Mouse (Mus musculus): ENCODE measurements at regions not wholly inside any gene's neighbourhood (a gene's known extent, or its start where the extent isn't known, plus 50 kb on each side); places are given as distances from the start of the nearest gene placed in this dataset.

- Histone ChIP-seq H3K4me3 (replicated peaks) (no peak overlapping the region), H3K9me3 (no peaks in the 10 kb centered on the region), H3K27me3 (replicated peaks) (no peaks in the 10 kb centered on the region), H3K36me3 (replicated peaks; ENCODE audit: low read length) (no peaks in the 10 kb centered on the region), H3K4me1 (no peaks in the 10 kb centered on the region)
- TF ChIP-seq GATA1 (IDR thresholded peaks at IDR 0.05; ENCODE audit: borderline replicate concordance, low read length): no peak
- no peak for TF ChIP-seq FLI1 (IDR thresholded peaks at IDR 0.05; ENCODE audit: low read length)
Measured at GRCm38 (mm10) chr3:35482759-35483158, 271.1 kb upstream of the Atp11b start.

DNA sequence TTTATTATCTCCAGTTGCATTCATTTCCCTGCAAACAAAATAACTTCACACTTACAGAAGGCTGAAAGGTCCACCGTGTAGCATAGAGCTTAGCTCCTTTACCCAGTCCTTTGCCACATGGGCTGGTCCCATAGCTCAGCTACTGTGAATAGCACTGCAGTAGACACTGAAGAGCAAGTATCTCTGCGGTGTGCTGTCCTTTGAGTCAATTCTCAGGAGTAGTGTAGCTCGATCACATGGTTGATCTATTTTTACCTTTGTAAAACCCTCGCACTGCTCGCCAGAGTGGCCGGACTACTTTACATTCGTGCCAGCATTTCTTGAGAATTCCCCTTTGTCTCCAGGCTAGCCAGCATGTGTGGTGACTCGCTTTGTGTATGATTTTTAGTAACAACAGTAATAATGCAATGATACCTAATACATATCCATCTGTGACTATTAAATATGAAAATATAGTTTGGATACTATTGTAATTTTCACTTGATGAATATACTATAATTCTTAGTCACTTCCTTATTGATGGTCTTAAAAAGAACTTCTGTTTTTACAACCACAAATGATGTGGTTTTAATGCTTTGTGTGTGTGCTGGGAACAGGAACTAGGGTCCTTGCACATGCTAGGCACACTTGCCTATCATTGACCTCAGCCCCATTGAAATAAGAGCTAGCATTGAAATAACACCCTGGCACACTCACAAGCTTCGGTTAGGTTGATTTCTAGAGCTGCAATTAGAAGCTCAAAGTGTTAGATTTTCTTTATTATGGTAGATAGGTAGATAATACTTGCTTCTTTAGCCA is 257.7 kb upstream of the Atp11b start:
- TF ChIP-seq GATA1 (IDR thresholded peaks at IDR 0.05; ENCODE audit: borderline replicate concordance, low read length): no peak
- no peak for TF ChIP-seq FLI1 (IDR thresholded peaks at IDR 0.05; ENCODE audit: low read length)
- no peaks in the 10 kb centered on the region for H3K27me3 ChIP-seq (replicated peaks)
- no peaks in the 10 kb centered on the region for H3K9me3 ChIP-seq
- H3K4me3 ChIP-seq (replicated peaks): no peak overlapping the region
- no peaks in the 10 kb centered on the region for H3K36me3 ChIP-seq (replicated peaks; ENCODE audit: low read length)
- H3K4me1 ChIP-seq: no peaks in the 10 kb centered on the region

- no peaks in the 10 kb centered on the region for H3K27me3 ChIP-seq (replicated peaks)
- TF ChIP-seq GATA1 (IDR thresholded peaks at IDR 0.05; ENCODE audit: borderline replicate concordance, low read length) (no peak), FLI1 (IDR thresholded peaks at IDR 0.05; ENCODE audit: low read length) (no peak)
- H3K36me3 ChIP-seq (replicated peaks; ENCODE audit: low read length): no peaks in the 10 kb centered on the region
- H3K4me3 ChIP-seq (replicated peaks): no peak overlapping the region
- H3K4me1 ChIP-seq: no peaks in the 10 kb centered on the region
- no peaks in the 10 kb centered on the region for H3K9me3 ChIP-seq
Measured at GRCm38 (mm10) chr3:35510314-35510713, 243.6 kb upstream of the Atp11b start.

DNA sequence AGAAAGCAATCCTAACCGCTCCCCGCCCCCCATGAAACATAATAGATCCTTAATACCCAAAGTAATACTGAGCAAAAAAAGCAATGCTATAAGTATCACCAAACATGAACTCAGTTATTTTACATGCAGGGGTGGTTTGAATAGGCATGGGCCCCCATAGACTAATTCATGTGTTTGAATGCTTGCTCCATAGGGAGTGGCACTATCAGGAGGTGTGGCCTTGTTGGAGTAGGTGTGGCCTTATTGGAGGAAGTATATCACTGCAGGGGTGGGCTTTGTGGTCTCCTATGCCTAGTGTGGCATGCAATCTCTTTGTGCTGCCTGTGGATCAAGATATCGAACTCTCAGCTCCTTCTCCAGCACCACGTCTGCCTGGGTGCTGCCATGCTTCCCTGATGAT is 237.4 kb upstream of the Atp11b start:
- Histone ChIP-seq H3K4me1 (no peaks in the 10 kb centered on the region), H3K4me3 (replicated peaks) (no peak overlapping the region), H3K36me3 (replicated peaks; ENCODE audit: low read length) (no peaks in the 10 kb centered on the region), H3K27me3 (replicated peaks) (no peaks in the 10 kb centered on the region), H3K9me3 (no peaks in the 10 kb centered on the region)
- no peak for TF ChIP-seq FLI1 (IDR thresholded peaks at IDR 0.05; ENCODE audit: low read length)
- TF ChIP-seq GATA1 (IDR thresholded peaks at IDR 0.05; ENCODE audit: borderline replicate concordance, low read length): no peak

DNA sequence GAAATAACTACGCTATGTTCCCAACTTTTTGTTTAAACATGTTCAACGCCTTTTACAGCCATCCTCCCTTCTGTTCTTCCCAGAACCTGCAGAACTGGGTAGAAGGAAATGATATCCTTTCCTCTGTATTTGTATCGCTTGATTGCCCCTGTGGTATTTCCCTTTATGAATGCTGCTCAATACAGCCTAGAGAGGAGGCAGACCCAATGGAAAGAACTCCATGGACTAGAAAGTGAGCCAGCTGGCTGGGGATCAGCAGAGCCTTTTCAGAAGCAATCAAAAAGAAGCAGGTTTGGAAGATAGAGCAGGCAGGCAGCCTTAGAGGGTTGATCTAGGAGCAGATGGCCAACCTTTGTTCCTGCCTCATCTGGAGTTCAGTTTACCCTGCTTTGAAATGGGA is 233.8 kb upstream of the Atp11b start:
- no peak overlapping the region for H3K4me3 ChIP-seq (replicated peaks)

GRCm38 (mm10) chr3:35547696-35548095 is 206.2 kb upstream of the Atp11b start:
- Histone ChIP-seq H3K36me3 (replicated peaks; ENCODE audit: low read length) (no peaks in the 10 kb centered on the region), H3K9me3 (no peaks in the 10 kb centered on the region), H3K4me3 (replicated peaks) (no peak overlapping the region), H3K27me3 (replicated peaks) (no peaks in the 10 kb centered on the region), H3K4me1 (no peaks in the 10 kb centered on the region)
- no peak for TF ChIP-seq FLI1 (IDR thresholded peaks at IDR 0.05; ENCODE audit: low read length)
- TF ChIP-seq GATA1 (IDR thresholded peaks at IDR 0.05; ENCODE audit: borderline replicate concordance, low read length): no peak

More for the DNA sequence above, 233.8 kb upstream of the Atp11b start:
- Histone ChIP-seq H3K9me3 (no peaks in the 10 kb centered on the region), H3K27me3 (replicated peaks) (no peaks in the 10 kb centered on the region), H3K4me1 (no peaks in the 10 kb centered on the region), H3K36me3 (replicated peaks; ENCODE audit: low read length) (no peaks in the 10 kb centered on the region)
- TF ChIP-seq GATA1 (IDR thresholded peaks at IDR 0.05; ENCODE audit: borderline replicate concordance, low read length): no peak
- no peak for TF ChIP-seq FLI1 (IDR thresholded peaks at IDR 0.05; ENCODE audit: low read length)

DNA sequence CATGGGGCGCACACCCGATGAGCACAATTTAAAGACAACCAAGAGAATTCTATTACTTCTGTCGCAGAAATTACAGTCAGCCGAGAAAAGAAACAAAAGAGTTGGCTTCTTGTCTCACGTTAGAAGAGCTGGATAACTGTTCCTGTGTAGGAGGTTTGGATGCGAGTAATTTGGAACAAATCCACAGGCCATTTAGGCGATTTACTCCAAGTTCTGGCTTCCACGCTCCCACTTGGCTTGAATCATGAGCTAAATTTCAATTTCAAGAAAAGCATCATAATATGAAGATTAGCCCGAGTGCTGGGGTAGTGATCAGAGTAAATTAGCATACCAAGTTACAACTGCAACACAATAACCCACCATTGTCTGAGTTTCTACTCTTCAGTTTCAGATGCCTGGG is 202.1 kb upstream of the Atp11b start:
- no peaks in the 10 kb centered on the region for H3K9me3 ChIP-seq
- TF ChIP-seq FLI1 (IDR thresholded peaks at IDR 0.05; ENCODE audit: low read length) (no peak), GATA1 (IDR thresholded peaks at IDR 0.05; ENCODE audit: borderline replicate concordance, low read length) (no peak)

DNA sequence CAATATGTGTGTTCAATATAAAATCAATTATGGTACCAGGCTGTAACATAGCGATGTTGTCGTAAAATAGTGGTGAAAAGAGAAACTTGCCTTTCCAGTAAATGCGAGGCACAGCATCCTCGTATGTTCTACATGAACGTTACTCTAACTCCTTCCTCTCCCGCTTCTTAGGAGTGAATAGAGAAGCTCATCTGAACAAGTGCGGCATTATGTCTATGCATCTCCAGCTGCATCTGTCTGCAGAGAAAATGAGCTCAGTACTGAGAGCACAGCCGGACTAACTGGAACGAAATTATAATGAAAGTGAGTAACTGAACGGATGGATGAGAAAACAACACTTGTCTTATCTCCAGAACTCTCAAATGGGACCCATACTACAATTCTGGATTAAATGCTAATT is 193.5 kb upstream of the Atp11b start:
- no peaks in the 10 kb centered on the region for H3K4me1 ChIP-seq
- no peak overlapping the region for H3K4me3 ChIP-seq (replicated peaks)
- TF ChIP-seq FLI1 (IDR thresholded peaks at IDR 0.05; ENCODE audit: low read length): no peak
- no peak for TF ChIP-seq GATA1 (IDR thresholded peaks at IDR 0.05; ENCODE audit: borderline replicate concordance, low read length)
- H3K9me3 ChIP-seq: no peaks in the 10 kb centered on the region
- no peaks in the 10 kb centered on the region for H3K27me3 ChIP-seq (replicated peaks)
- no peaks in the 10 kb centered on the region for H3K36me3 ChIP-seq (replicated peaks; ENCODE audit: low read length)

More for the DNA sequence above, 202.1 kb upstream of the Atp11b start:
- Histone ChIP-seq H3K36me3 (replicated peaks; ENCODE audit: low read length) (no peaks in the 10 kb centered on the region), H3K4me3 (replicated peaks) (no peak overlapping the region), H3K27me3 (replicated peaks) (no peaks in the 10 kb centered on the region), H3K4me1 (no peaks in the 10 kb centered on the region)

DNA sequence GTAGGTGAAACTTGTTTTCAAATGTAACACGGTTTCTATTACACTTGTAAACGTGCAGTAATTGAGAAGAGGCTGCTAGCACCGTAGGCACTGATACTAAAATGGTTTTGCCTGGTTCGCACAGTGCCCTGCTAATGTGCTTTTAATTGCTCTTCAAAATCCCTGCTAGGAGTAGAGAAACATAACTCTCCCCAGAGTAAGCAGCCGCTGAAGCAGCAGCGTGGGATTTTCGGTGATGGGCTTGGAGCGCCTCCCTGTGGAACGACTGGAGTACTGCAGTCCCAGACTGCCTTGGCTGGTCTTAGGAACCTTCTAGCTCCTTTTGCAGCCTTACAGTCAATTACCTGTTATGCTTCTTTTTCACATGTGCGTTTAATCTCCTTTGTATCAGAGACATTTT is 179.5 kb upstream of the Atp11b start:
- H3K4me3 ChIP-seq (replicated peaks): no peak overlapping the region
- TF ChIP-seq GATA1 (IDR thresholded peaks at IDR 0.05; ENCODE audit: borderline replicate concordance, low read length) (no peak), FLI1 (IDR thresholded peaks at IDR 0.05; ENCODE audit: low read length) (no peak)
- H3K9me3 ChIP-seq: no peaks in the 10 kb centered on the region
- no peaks in the 10 kb centered on the region for H3K27me3 ChIP-seq (replicated peaks)
- H3K4me1 ChIP-seq: no peaks in the 10 kb centered on the region
- no peaks in the 10 kb centered on the region for H3K36me3 ChIP-seq (replicated peaks; ENCODE audit: low read length)

All from megakaryocyte, embryonic 14.5 days (primary cell).